In genomic region chr19:37896081-37896480, GRCm38 (mm10) we compare ENCODE assay signal across 20 mouse cellular contexts.
DNase-seq lines count a peak whose midpoint lies in the region; ATAC-seq and TF ChIP-seq lines count a peak whose summit lies in the region.
"Had no signal": no experiment of that assay in that cellular context is flagged by ENCODE, and none has a peak within 500 bp of the region (broad histone marks: within the 10 kb centered on the region; RNA-seq: fewer than 3 reads in every experiment).

No protein-coding gene starts in this region.

- H3K27me3 ChIP-seq in intestine, embryonic 14.5 days (replicated peaks; ENCODE audit: control insufficient read depth, insufficient read depth, low read length) = no peaks in the 10 kb centered on the region
- H3K27me3 ChIP-seq in intestine, embryonic 16.5 days (replicated peaks; ENCODE audit: control insufficient read depth, insufficient read depth, low read length) = no peaks in the 10 kb centered on the region
- no peaks in the 10 kb centered on the region for H3K27me3 ChIP-seq in C2C12 (ENCODE audit: control insufficient read depth, insufficient read depth, insufficient read length)
- peaks cover 73% of the 10 kb centered on the region for H3K27me3 ChIP-seq in midbrain, embryonic 13.5 days
- no peaks in the 10 kb centered on the region for H3K27me3 ChIP-seq in heart, embryonic 11.5 days (ENCODE audit: control insufficient read depth, insufficient read depth, low read length)
- H3K27me3 ChIP-seq: embryonic facial prominence, embryonic 13.5 days; forebrain, embryonic 15.5 days had no signal

- H3K4me3 ChIP-seq in intestine, embryonic 14.5 days (ENCODE audit: low read depth, low read length) = no peak overlapping the region
- H3K4me3 ChIP-seq in intestine, embryonic 16.5 days (ENCODE audit: low read length) = no peak overlapping the region
- H3K4me3 ChIP-seq in C2C12 (ENCODE audit: insufficient read depth, poor library complexity, severe bottlenecking) = no peak overlapping the region
- no peak overlapping the region for H3K4me3 ChIP-seq in midbrain, embryonic 13.5 days (replicated peaks)
- H3K4me3 ChIP-seq in heart, embryonic 11.5 days (ENCODE audit: low read depth, low read length) = no peak overlapping the region
- H3K4me3 ChIP-seq: embryonic facial prominence, embryonic 13.5 days; forebrain, embryonic 15.5 days; gastrocnemius, adult 2 months; heart, adult 2 months had no signal

- DNase-seq in intestine, embryonic 14.5 days (ENCODE audit: low spot score) = no peak
- peak; percentile 46 for DNase-seq in embryo, embryonic 10 days (ENCODE audit: low spot score)
- DNase-seq in cerebellum, adult 9-11 months = no peak
- no peak for DNase-seq in lung, postnatal 4 days
- DNase-seq: adrenal gland, postnatal 10 days; cerebellum, adult 9-10 months; gastrocnemius, adult 2 months; heart, adult 2 months; heart, postnatal 14 days; liver; lung, adult 2 months; right cerebral cortex, adult 18-20 months; spleen, adult 18-20 months had no signal

- 27% methylated on average over 7 of the region's 7 CpGs for WGBS in intestine, embryonic 14.5 days
- WGBS in intestine, embryonic 16.5 days = 24% methylated on average over 7 of the region's 7 CpGs
- WGBS in midbrain, embryonic 13.5 days = 21% methylated on average over 7 of the region's 7 CpGs
- WGBS in heart, embryonic 11.5 days (ENCODE audit: insufficient replicate concordance) = 44% methylated on average over 7 of the region's 7 CpGs

- no peak overlapping the region for H3K9ac ChIP-seq in intestine, embryonic 14.5 days (ENCODE audit: low read length)
- no peak overlapping the region for H3K9ac ChIP-seq in intestine, embryonic 16.5 days (ENCODE audit: low read depth, low read length)
- no peak overlapping the region for H3K9ac ChIP-seq in midbrain, embryonic 13.5 days (replicated peaks)
- H3K9ac ChIP-seq in heart, embryonic 11.5 days (ENCODE audit: low read depth, low read length) = no peak overlapping the region
- H3K9ac ChIP-seq: embryonic facial prominence, embryonic 13.5 days; forebrain, embryonic 15.5 days had no signal

- no peaks in the 10 kb centered on the region for H3K79me2 ChIP-seq in C2C12 (ENCODE audit: control insufficient read depth, insufficient read depth)

- H3ac ChIP-seq in C2C12 (ENCODE audit: control insufficient read depth, insufficient read length, low read depth) = no peak overlapping the region

- H3K4me2 ChIP-seq in intestine, embryonic 14.5 days (ENCODE audit: low read length) = no peak overlapping the region
- no peak overlapping the region for H3K4me2 ChIP-seq in intestine, embryonic 16.5 days (ENCODE audit: low read depth, low read length)
- H3K4me2 ChIP-seq in midbrain, embryonic 13.5 days (replicated peaks) = no peak overlapping the region
- H3K4me2 ChIP-seq in heart, embryonic 11.5 days = no peak overlapping the region
- H3K4me2 ChIP-seq: embryonic facial prominence, embryonic 13.5 days; forebrain, embryonic 15.5 days had no signal

- no peaks in the 10 kb centered on the region for H3K79me3 ChIP-seq in C2C12 (ENCODE audit: low read depth)

- H3K36me3 ChIP-seq in intestine, embryonic 14.5 days (ENCODE audit: control insufficient read depth, insufficient read depth, low read length) = peaks cover 5% of the 10 kb centered on the region; the same call in 1 of the 2 replicates
- H3K36me3 ChIP-seq in intestine, embryonic 16.5 days (ENCODE audit: control insufficient read depth, insufficient read depth, low read length) = no peaks in the 10 kb centered on the region
- peaks cover 44% of the 10 kb centered on the region for H3K36me3 ChIP-seq in C2C12 (ENCODE audit: control insufficient read depth, insufficient read depth)
- H3K36me3 ChIP-seq in midbrain, embryonic 13.5 days = no peaks in the 10 kb centered on the region
- H3K36me3 ChIP-seq in heart, embryonic 11.5 days (ENCODE audit: control insufficient read depth, insufficient read depth, low read length) = no peaks in the 10 kb centered on the region
- H3K36me3 ChIP-seq: forebrain, embryonic 15.5 days had no signal

- ATAC-seq in intestine, embryonic 14.5 days (replicated peaks; ENCODE audit: low FRiP score, low TSS enrichment, low read depth) = peak; percentile 47; the same call in 1 of the 2 replicates
- ATAC-seq in intestine, embryonic 16.5 days = no peak
- ATAC-seq in midbrain, embryonic 13.5 days = peak; percentile 45; the same call in 1 of the 2 replicates
- ATAC-seq in heart, embryonic 11.5 days (replicated peaks; ENCODE audit: insufficient number of reproducible peaks, low FRiP score, low TSS enrichment) = no peak
- ATAC-seq: forebrain, embryonic 15.5 days; hindbrain, embryonic 16.5 days had no signal

- no peaks in the 10 kb centered on the region for H3K9me3 ChIP-seq in intestine, embryonic 14.5 days (ENCODE audit: control insufficient read depth, low read length)
- no peaks in the 10 kb centered on the region for H3K9me3 ChIP-seq in intestine, embryonic 16.5 days (ENCODE audit: control insufficient read depth, low read length)
- H3K9me3 ChIP-seq in midbrain, embryonic 13.5 days = no peaks in the 10 kb centered on the region; the same call in 1 of the 2 replicates
- H3K9me3 ChIP-seq in heart, embryonic 11.5 days (replicated peaks; ENCODE audit: control insufficient read depth, low read length) = no peaks in the 10 kb centered on the region
- H3K9me3 ChIP-seq: embryonic facial prominence, embryonic 13.5 days; forebrain, embryonic 15.5 days had no signal

- no peaks in the 10 kb centered on the region; the same call in 1 of the 2 replicates for H3K4me1 ChIP-seq in intestine, embryonic 14.5 days (replicated peaks; ENCODE audit: control insufficient read depth, insufficient read depth, low read length)
- no peaks in the 10 kb centered on the region for H3K4me1 ChIP-seq in intestine, embryonic 16.5 days (ENCODE audit: control insufficient read depth, insufficient read depth, low read length)
- H3K4me1 ChIP-seq in midbrain, embryonic 13.5 days (replicated peaks) = 0 out of 2 replicates have a peak, but pooled peaks cover 8% of the 10 kb centered on the region
- no peaks in the 10 kb centered on the region for H3K4me1 ChIP-seq in heart, embryonic 11.5 days (ENCODE audit: control insufficient read depth, insufficient read depth, low read length)
- H3K4me1 ChIP-seq: forebrain, embryonic 15.5 days had no signal

- no peak overlapping the region for H3K27ac ChIP-seq in intestine, embryonic 14.5 days (ENCODE audit: low read depth)
- H3K27ac ChIP-seq in intestine, embryonic 16.5 days (ENCODE audit: low read length) = no peak overlapping the region
- H3K27ac ChIP-seq in midbrain, embryonic 13.5 days = no peak overlapping the region
- H3K27ac ChIP-seq in heart, embryonic 11.5 days (ENCODE audit: low read depth, low read length) = no peak overlapping the region
- H3K27ac ChIP-seq: embryonic facial prominence, embryonic 13.5 days; forebrain, embryonic 15.5 days; gastrocnemius, adult 2 months; heart, adult 2 months had no signal

- no peak for TF ChIP-seq CTCF in C2C12 (IDR thresholded peaks at IDR 0.05; ENCODE audit: control insufficient read depth, insufficient read depth, insufficient read length)

TF ChIP-seq in C2C12, 6 proteins besides CTCF, POLR2A, EP300 and RAD21:
- TF ChIP-seq MYOD1 (IDR thresholded peaks at IDR 0.05; ENCODE audit: control insufficient read depth, insufficient read length, low read depth) (peak; percentile 15), CEBPB (IDR thresholded peaks at IDR 0.05; ENCODE audit: low read depth) (no peak), FOSL1 (IDR thresholded peaks at IDR 0.05; ENCODE audit: insufficient read depth, low read length, poor library complexity, severe bottlenecking) (peak; percentile 26), MAX (IDR thresholded peaks at IDR 0.05) (no peak)

Comparison
In these comparisons a context has a peak if more than half of its experiments do, and no peak if none do; other contexts are left out.
1. ATAC-seq: peak in intestine, embryonic 14.5 days (single experiment) and midbrain, embryonic 13.5 days (single experiment); none in intestine, embryonic 16.5 days (single experiment) and heart, embryonic 11.5 days (single experiment).